Mouse (Mus musculus) liver, adult 2 months (tissue): ENCODE results near the gene Tsen2.

ENCODE experiments used
- CTCF ChIP-seq: fragments of 200-500 bp; IDR thresholded peaks from 2 replicates; pipeline ENCODE4 v1.5.1; 2011; ENCODE audit warnings: low read depth, low read length, control low read depth
- POLR2A ChIP-seq: fragments of 200-500 bp; IDR thresholded peaks from 2 replicates; pipeline ENCODE4 v1.6.1; 2011; ENCODE audit warnings: low read length, control low read depth; ENCODE audit not compliant: insufficient read depth; ENCODE audit errors: extremely low read depth

DNA sequence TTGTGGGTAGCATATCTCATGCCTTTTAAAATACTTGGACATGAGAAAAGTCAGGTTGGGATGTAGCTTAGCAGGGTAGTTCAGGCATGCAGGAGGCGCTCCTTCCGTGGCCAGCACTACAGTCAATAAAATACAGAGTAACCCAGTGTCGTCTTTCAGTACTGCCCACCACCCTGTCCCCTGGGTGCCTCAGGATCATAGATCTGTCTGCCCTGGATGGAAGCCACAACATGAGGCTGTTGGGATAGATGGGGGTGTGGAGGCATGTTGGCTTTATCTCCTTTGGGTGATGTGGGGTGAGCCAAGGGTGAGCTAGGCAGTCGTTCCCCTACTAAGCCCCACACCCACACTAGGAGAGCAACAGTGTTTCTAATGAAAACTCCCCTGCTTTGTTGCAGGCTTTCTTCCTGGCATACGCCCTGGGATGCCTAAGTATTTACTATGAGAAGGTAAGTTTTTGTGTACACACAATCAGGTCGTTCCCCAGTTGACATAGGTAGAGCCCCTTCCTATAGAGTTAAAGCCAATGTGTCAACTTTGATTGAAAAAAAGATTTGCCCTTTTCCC lies 21.1 kb downstream of the Tsen2 start:
- no peak for TF ChIP-seq CTCF
- no peak for TF ChIP-seq POLR2A
